Mouse (Mus musculus) bone marrow, adult 2 months (tissue): Measurements from ENCODE around the gene Fmo3. TPM values are rescaled to one million over a fixed set of nuclear protein-coding genes. Genes with fewer than 3 reads are reported as not detected.

Experiments used
- H3K27ac ChIP-seq: fragments of 200-500 bp; 2 replicates; pipeline ENCODE4 v1.5.1; 2012; ENCODE audit warnings: low read depth, mild to moderate bottlenecking, control low read depth, inconsistent platforms, low read length; ENCODE audit not compliant: control insufficient read depth, poor library complexity, insufficient read depth
- H3K4me1 ChIP-seq: fragments of 200-500 bp; 2 replicates; pipeline ENCODE4 v1.6.1; 2011; ENCODE audit warnings: low read length; ENCODE audit not compliant: control insufficient read depth, insufficient read depth
- H3K4me3 ChIP-seq: fragments of 200-500 bp; replicated peaks from 2 replicates; pipeline ENCODE3; 2011; ENCODE audit warnings: mild to moderate bottlenecking, low read depth, low read length, control low read depth; ENCODE audit not compliant: control insufficient read depth
- CTCF ChIP-seq: fragments of 200-500 bp; IDR thresholded peaks from 2 replicates; pipeline ENCODE4 v1.5.1; 2011; ENCODE audit warnings: low read length, control low read depth; ENCODE audit not compliant: control insufficient read depth, insufficient read depth
- POLR2A ChIP-seq: fragments of 200-500 bp; IDR thresholded peaks from 2 replicates; pipeline ENCODE4 v1.6.1; 2011; ENCODE audit warnings: low read depth, mild to moderate bottlenecking, control low read depth, low read length, borderline replicate concordance; ENCODE audit not compliant: control insufficient read depth
- WGBS: fragments of 180-500 bp; shearing (Covaris S2); methylation state at CpG from one replicate; pipeline ENCODE4 v1.1.7; 2018; 5-methylcytosine and 5-hydroxymethylcytosine counted together
- polyA plus RNA-seq: library from polyadenylated mRNA; stranded (reverse); fragments of >200 nt; gene quantifications from 2 replicates; pipeline ENCODE4 v1.2.4, GENCODE M21; 2011; ENCODE audit warnings: low replicate concordance; ENCODE audit not compliant: missing spikeins, insufficient read depth, insufficient read length

Gene Fmo3
- polyA plus RNA-seq, 1 experiment = not detected

DNA sequence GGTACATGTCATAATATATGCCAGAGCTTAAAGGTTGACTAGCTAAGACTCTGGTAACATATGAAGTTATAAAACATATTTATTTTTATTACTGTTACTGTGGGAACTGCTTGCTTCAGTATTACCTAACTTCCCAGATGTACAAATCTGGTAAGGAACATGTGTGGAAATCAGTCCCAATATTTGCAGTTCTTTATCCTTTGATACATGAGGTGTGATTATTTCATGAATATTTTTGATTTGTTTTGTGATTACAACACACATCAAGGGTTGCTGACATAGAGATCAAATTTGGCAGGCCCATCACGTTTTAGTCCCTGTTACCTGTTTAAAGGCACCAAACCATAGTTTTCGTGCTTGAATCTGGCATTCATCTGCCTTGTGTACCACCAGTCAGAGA lies 20.8 kb downstream of the Fmo3 start:
- 67% methylated on average over 2 of the region's 2 CpGs for WGBS

DNA sequence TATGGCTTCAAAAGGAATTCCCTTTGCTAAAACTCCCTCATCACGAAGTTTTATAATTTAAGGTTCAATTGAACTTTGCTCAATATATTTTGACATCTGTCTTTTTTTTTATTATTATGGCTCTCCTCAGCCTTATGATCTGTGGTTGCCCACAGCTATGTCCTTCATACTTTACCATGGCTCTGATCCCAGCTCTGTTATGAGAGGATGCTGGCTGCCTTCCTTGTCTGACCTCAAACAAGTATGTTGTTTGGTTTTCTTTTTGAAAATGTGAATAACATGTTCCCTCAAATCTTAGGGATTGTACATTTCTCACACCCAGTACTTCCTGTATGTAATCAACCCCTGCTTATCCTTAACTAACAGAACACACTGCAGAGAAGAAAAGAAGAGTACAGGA lies 26.9 kb downstream of the Fmo3 start:
- 76% methylated on average over 1 of the region's 1 CpGs for WGBS

More for the DNA sequence above, 20.8 kb downstream of the Fmo3 start:
- Histone ChIP-seq H3K4me1 (no peaks in the 10 kb centered on the region), H3K27ac (no peak overlapping the region), H3K4me3 (no peak overlapping the region)
- TF ChIP-seq POLR2A (no peak), CTCF (no peak)

DNA sequence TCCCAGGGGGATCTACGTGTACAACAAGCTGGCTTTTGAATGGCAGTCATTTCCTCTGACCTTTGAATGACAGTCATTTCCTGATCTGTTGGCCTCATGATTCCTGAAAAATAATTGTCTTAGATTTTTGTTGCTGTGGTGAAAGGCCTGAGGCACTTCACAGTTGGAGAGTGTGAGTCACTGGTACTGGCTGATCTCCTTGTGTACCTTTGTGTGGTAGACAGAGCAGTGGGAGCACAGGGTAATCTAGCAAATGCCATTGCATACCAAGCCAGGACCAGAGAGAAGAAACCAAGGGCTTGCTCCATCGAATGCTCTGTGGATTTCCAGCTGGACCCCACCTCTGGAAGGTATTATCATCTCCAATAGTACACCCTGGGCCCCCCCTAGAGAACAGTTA lies 31.2 kb downstream of the Fmo3 start:
- no peak for TF ChIP-seq POLR2A
- TF ChIP-seq CTCF = no peak
- Histone ChIP-seq H3K4me1 (no peaks in the 10 kb centered on the region), H3K4me3 (no peak overlapping the region), H3K27ac (no peak overlapping the region)
- WGBS = 45% methylated on average over 2 of the region's 2 CpGs

More for the DNA sequence above, 26.9 kb downstream of the Fmo3 start:
- Histone ChIP-seq H3K27ac (no peak overlapping the region), H3K4me3 (no peak overlapping the region), H3K4me1 (no peaks in the 10 kb centered on the region)
- TF ChIP-seq POLR2A (no peak), CTCF (no peak)

DNA sequence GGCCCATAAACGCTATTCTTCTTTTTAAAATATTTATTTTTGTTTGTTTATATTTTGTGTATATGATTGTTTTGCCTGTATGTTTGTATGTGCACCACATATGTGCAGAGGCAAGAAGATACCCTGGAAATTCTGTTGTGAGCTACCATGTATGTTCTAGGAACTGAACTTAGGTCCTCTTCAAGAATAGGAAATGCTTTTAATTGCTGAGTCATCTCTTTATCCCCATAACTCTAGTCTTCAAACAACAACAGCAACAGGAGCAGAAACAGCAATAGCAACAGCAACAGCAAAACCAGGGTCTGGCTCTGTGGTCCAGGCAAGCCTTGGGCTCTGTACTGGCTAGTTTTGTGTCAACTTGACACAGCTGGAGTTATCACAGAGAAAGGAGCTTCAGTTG lies 34.6 kb downstream of the Fmo3 start:
- H3K4me3 ChIP-seq = no peak overlapping the region
- no peak overlapping the region for H3K27ac ChIP-seq
- TF ChIP-seq CTCF = no peak
- no peak for TF ChIP-seq POLR2A
- H3K4me1 ChIP-seq = no peaks in the 10 kb centered on the region
- 90% methylated on average over 1 of the region's 1 CpGs for WGBS

DNA sequence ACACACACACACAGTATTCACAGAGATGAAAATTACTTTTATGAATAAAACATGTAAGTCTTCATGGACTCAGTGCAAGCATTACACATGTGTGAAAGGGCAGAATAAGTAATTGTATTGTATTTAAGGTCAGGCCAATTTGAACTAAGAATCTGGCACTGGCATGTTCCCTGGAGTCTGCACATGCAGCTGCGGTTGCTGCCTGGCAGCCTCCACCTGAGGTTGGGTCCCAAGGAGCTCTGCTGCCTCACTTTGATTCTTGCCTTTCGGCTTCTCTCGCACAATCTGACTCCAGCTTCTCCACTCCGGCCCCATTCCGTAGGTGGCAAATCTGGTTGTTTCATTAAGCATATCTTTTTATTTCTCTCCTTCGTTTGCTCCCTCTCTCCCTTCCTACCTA lies 36.4 kb downstream of the Fmo3 start:
- no peak overlapping the region for H3K27ac ChIP-seq
- WGBS = 84% methylated on average over 6 of the region's 6 CpGs
- no peak overlapping the region for H3K4me3 ChIP-seq
- no peaks in the 10 kb centered on the region for H3K4me1 ChIP-seq
- no peak for TF ChIP-seq CTCF
- TF ChIP-seq POLR2A = no peak

DNA sequence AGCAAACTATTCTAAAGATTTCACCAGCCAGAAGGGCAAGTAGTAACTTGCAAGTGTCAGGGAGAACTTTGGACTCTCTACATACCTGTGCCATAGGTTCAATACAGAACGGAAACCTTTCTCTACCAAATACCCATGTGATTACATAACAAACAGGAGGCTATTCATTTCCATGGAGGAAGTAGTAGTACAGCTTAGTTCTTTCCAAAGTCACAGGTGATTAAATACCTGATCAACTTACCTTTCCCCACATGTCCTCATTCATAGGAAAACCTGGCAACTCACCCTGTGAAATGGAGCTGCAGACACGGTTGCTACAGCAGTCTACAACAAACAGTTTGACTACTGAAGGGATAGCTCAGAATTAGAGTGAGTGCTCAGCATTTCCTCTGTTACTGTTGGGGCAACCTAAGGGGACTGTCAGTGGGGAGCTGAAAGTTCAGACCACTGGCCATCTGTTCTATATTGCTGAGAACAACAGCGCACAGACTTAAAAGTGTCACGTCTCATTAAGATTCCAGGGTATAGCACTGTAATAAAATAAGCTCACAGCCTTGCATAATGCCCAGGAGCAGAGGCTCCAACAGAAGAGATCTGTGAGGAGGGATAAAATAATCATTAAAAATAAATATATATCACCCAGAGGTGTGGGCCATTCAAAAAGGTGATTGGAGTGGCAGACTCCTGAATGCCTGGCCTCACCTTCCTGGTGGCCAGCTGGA lies 37.3 kb downstream of the Fmo3 start:
- Histone ChIP-seq H3K4me3 (no peak overlapping the region), H3K27ac (no peak overlapping the region), H3K4me1 (no peaks in the 10 kb centered on the region)
- TF ChIP-seq CTCF = no peak
- no peak for TF ChIP-seq POLR2A
- 80% methylated on average over 4 of the region's 4 CpGs for WGBS

DNA sequence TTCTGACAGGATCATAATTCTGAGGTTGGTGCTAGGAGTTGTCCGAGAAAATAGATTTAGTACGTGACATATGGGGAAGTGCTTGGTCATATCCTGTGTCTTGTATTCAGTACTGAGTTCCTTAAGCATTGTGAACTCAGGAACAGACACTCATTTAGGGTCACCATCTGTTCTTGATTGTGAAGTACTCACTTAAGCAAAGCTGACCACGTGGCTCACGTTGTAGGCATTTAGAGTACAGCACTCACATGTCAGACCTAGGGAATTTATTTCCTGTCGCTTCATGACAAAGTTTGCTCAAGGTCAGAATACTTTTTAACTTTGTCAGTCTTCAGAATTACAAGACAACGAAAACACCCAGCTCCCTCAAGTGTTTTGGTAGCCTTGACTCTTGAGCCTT lies 40.6 kb downstream of the Fmo3 start:
- no peak overlapping the region for H3K4me3 ChIP-seq
- 28% methylated on average over 6 of the region's 6 CpGs for WGBS
- H3K4me1 ChIP-seq = no peaks in the 10 kb centered on the region
- no peak for TF ChIP-seq POLR2A
- no peak for TF ChIP-seq CTCF
- no peak overlapping the region for H3K27ac ChIP-seq

DNA sequence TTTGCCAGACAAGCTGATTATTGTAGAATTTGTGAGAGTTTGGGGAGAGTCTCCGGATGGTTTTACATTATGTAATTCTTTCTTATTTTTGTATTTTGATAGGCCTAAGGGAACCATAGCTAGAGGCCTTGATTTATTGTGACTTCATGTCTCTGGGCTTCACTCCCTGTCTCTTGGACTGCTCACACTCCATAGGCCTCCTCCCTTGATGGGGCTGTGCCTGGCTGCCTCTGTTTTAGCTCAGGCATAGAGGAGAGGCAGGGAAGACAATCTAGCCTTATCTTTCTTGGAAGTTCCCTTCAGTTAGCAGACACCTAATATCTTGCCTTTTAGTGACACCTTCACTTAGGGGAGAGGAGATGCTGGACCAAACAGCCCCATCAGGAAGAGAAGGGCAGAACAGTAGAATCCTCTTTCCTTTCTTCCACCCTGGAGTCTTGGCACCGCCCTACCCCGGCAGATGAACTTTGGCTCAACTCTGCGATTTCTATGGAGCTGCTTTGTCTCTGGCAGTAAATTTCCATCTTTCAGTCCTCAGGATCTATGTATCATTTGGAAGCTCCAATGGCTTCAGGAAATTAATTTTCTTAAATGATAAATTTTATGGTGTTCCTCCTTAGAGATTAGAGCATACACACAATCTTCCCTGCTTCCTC lies 45.5 kb downstream of the Fmo3 start:
- Histone ChIP-seq H3K27ac (no peak overlapping the region), H3K4me1 (no peaks in the 10 kb centered on the region), H3K4me3 (no peak overlapping the region)
- WGBS = 74% methylated on average over 4 of the region's 4 CpGs
- TF ChIP-seq CTCF = no peak
- no peak for TF ChIP-seq POLR2A
